Mouse (Mus musculus) bone marrow, adult 2 months (tissue): ENCODE results near the gene Krtap5-4.

Experiments used
- CTCF ChIP-seq: fragments of 200-500 bp; IDR thresholded peaks from 2 replicates; pipeline ENCODE4 v1.5.1; 2011; ENCODE audit warnings: low read length, control low read depth; ENCODE audit not compliant: control insufficient read depth, insufficient read depth
- POLR2A ChIP-seq: fragments of 200-500 bp; IDR thresholded peaks from 2 replicates; pipeline ENCODE4 v1.6.1; 2011; ENCODE audit warnings: low read depth, mild to moderate bottlenecking, control low read depth, low read length, borderline replicate concordance; ENCODE audit not compliant: control insufficient read depth

- TF ChIP-seq CTCF = no peak
- no peak for TF ChIP-seq POLR2A
These were observed 48.2 kb downstream of the Krtap5-4 start for GRCm38 (mm10) chr7:142351569-142351968.
